Mouse (Mus musculus): ENCODE measurements around the gene Pfn1. TPM values are rescaled to one million over a fixed set of nuclear protein-coding genes. Genes with fewer than 3 reads are reported as not detected.

The Pfn1 gene
- polyA plus RNA-seq, 1 experiment from 2014 or later = 672 TPM

DNA sequence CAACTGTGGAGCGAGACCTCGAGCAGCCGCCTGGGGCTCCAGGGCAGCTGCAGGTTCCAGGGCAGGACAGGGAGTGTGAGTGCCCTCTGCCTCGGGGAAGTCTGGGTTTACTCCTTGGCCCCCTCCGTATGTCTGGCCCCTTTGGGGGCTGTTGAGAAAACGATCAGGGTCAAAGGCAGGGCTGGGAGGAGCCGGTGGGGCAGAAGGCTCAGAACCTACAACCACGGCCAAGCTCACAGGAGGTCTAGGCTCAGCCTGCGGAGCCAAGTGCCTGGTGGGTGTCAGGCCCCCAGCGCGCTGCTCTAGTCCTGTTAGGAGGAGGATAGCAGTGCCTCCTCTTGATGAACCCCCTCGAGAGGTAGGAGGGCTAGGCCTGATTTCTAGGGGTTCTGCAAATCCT lies 26.7 kb upstream of the Pfn1 start:
- no peak for DNase-seq
- H3K4me3 ChIP-seq (replicated peaks; ENCODE audit: low read depth, low read length) = no peak overlapping the region
- H3K4me1 ChIP-seq (ENCODE audit: control insufficient read depth, insufficient read depth, low read length) = peaks cover 10% of the 10 kb centered on the region; the same call in 1 of the 2 replicates
- no peak overlapping the region for H3K9ac ChIP-seq (replicated peaks; ENCODE audit: low read length)
- 0 out of 2 replicates have a peak, but pooled peaks have one; percentile 6 for ATAC-seq (ENCODE audit: low FRiP score, low TSS enrichment)
- H3K27ac ChIP-seq (replicated peaks; ENCODE audit: low read depth, low read length) = peak overlapping the region; percentile 42; the same call in 1 of the 2 replicates
- H3K4me2 ChIP-seq (ENCODE audit: low read length) = no peak overlapping the region
- H3K27me3 ChIP-seq (ENCODE audit: control insufficient read depth, insufficient read depth, low read length) = no peaks in the 10 kb centered on the region
- H3K9me3 ChIP-seq (ENCODE audit: control insufficient read depth, low read length) = no peaks in the 10 kb centered on the region
- peaks cover 57% of the 10 kb centered on the region for H3K36me3 ChIP-seq (ENCODE audit: control insufficient read depth, insufficient read depth, low read length)
- 70% methylated on average over 12 of the region's 12 CpGs for WGBS

DNA sequence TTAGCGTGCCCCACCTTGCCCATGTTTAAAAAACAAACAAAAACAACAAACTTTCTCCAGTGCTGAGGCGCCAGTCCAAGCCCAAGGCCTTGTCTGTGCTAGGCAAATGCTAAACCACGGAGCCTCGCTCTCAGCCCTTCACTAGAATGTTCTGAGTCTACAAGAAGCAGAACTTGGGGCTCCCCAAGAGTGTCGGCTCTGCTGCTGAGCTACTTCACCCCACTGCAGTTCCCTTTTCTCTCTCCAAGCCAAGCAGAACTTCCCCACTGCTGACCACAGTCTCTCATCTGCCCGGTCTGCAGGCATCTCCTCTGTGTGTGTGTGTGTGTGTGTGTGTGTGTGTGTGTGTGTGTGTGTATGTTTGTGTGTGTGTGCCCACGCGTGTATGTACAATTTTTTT lies 25.4 kb upstream of the Pfn1 start:
- H3K4me3 ChIP-seq (replicated peaks; ENCODE audit: low read depth, low read length) = no peak overlapping the region
- peaks cover 10% of the 10 kb centered on the region; the same call in 1 of the 2 replicates for H3K4me1 ChIP-seq (ENCODE audit: control insufficient read depth, insufficient read depth, low read length)
- no peaks in the 10 kb centered on the region for H3K9me3 ChIP-seq (ENCODE audit: control insufficient read depth, low read length)
- H3K27ac ChIP-seq (replicated peaks; ENCODE audit: low read depth, low read length) = no peak overlapping the region
- H3K27me3 ChIP-seq (ENCODE audit: control insufficient read depth, insufficient read depth, low read length) = no peaks in the 10 kb centered on the region
- ATAC-seq (ENCODE audit: low FRiP score, low TSS enrichment) (no peak), DNase-seq (no peak)
- WGBS = 92% methylated on average over 8 of the region's 8 CpGs
- H3K9ac ChIP-seq (replicated peaks; ENCODE audit: low read length) = no peak overlapping the region
- H3K36me3 ChIP-seq (ENCODE audit: control insufficient read depth, insufficient read depth, low read length) = peaks cover 69% of the 10 kb centered on the region
- no peak overlapping the region for H3K4me2 ChIP-seq (ENCODE audit: low read length)

DNA sequence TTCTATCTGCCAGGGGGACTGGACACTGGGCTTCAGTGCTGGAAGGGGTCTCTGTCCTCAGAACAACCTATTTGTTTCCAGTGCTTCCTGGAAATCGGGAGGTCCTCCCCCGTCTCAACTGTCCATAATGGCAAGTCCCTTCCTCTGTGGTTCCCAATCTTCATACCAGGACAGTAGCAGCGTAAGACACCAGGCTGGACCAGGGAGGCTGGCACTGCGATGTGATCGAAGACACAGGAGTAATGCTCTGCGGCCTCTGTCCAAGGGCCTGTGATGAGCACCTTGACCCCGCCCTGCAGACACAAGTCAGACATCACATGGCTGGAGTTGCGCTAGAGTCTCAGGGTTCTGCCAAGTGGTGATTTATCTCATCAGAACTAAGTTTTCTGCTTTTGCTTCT lies 24.9 kb upstream of the Pfn1 start:
- no peak overlapping the region for H3K4me2 ChIP-seq (ENCODE audit: low read length)
- no peak overlapping the region for H3K9ac ChIP-seq (replicated peaks; ENCODE audit: low read length)
- H3K4me3 ChIP-seq (replicated peaks; ENCODE audit: low read depth, low read length) = no peak overlapping the region
- no peak overlapping the region for H3K27ac ChIP-seq (replicated peaks; ENCODE audit: low read depth, low read length)
- no peaks in the 10 kb centered on the region for H3K27me3 ChIP-seq (ENCODE audit: control insufficient read depth, insufficient read depth, low read length)
- ATAC-seq (ENCODE audit: low FRiP score, low TSS enrichment) (no peak), DNase-seq (no peak)
- 96% methylated on average over 8 of the region's 8 CpGs for WGBS
- peaks cover 68% of the 10 kb centered on the region for H3K36me3 ChIP-seq (ENCODE audit: control insufficient read depth, insufficient read depth, low read length)
- no peaks in the 10 kb centered on the region for H3K9me3 ChIP-seq (ENCODE audit: control insufficient read depth, low read length)
- H3K4me1 ChIP-seq (ENCODE audit: control insufficient read depth, insufficient read depth, low read length) = peaks cover 10% of the 10 kb centered on the region; the same call in 1 of the 2 replicates

DNA sequence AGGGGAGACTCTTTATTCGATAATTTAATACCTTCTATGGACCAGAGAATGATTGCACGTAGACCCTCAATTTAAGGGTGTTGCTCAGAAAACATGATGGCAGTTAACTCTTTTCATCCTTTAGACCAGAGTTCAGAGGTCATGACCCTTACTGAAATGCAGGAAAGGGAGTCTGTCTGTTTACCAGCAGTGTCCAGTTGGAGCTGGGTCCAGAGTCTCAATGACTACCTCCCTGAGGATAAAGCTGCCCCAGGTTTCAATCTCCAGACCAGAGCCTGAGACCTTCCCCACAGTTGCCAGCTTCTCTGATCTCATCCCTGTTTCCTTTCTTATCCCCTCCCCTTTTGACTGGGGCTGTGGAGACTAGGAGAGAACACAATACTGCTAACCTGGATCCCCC lies 24.1 kb upstream of the Pfn1 start:
- DNase-seq (no peak), ATAC-seq (ENCODE audit: low FRiP score, low TSS enrichment) (no peak)
- H3K27me3 ChIP-seq (ENCODE audit: control insufficient read depth, insufficient read depth, low read length) = no peaks in the 10 kb centered on the region
- H3K9me3 ChIP-seq (ENCODE audit: control insufficient read depth, low read length) = no peaks in the 10 kb centered on the region
- no peak overlapping the region for H3K4me3 ChIP-seq (replicated peaks; ENCODE audit: low read depth, low read length)
- no peak overlapping the region for H3K9ac ChIP-seq (replicated peaks; ENCODE audit: low read length)
- H3K4me2 ChIP-seq (ENCODE audit: low read length) = no peak overlapping the region
- WGBS = 73% methylated on average over 2 of the region's 2 CpGs
- no peak overlapping the region for H3K27ac ChIP-seq (replicated peaks; ENCODE audit: low read depth, low read length)
- peaks cover 67% of the 10 kb centered on the region for H3K36me3 ChIP-seq (ENCODE audit: control insufficient read depth, insufficient read depth, low read length)
- peaks cover 10% of the 10 kb centered on the region; the same call in 1 of the 2 replicates for H3K4me1 ChIP-seq (ENCODE audit: control insufficient read depth, insufficient read depth, low read length)

DNA sequence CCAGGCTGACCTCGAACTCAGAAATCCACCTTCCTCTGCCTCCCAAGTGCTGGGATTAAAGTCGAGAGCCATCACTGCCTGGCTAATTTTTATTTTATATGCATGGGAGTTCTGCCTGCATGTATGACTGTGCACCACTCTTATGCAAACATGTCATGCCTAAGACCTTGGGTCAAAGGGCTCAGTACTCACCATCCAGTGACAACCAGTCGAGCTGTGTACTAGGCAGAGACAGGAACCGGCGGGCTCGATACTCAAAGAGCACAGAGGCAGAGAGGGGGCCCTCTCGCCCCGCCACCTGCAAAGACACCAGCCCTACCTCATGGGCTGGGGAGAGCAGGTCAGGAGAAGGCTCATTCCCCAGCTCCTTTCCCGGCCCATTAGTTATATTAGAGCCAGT lies 23.6 kb upstream of the Pfn1 start:
- Histone ChIP-seq H3K4me3 (replicated peaks; ENCODE audit: low read depth, low read length) (no peak overlapping the region), H3K27me3 (ENCODE audit: control insufficient read depth, insufficient read depth, low read length) (no peaks in the 10 kb centered on the region), H3K4me1 (ENCODE audit: control insufficient read depth, insufficient read depth, low read length) (peaks cover 10% of the 10 kb centered on the region; the same call in 1 of the 2 replicates), H3K27ac (replicated peaks; ENCODE audit: low read depth, low read length) (no peak overlapping the region), H3K36me3 (ENCODE audit: control insufficient read depth, insufficient read depth, low read length) (peaks cover 63% of the 10 kb centered on the region), H3K9ac (replicated peaks; ENCODE audit: low read length) (no peak overlapping the region), H3K4me2 (ENCODE audit: low read length) (no peak overlapping the region), H3K9me3 (ENCODE audit: control insufficient read depth, low read length) (no peaks in the 10 kb centered on the region)
- ATAC-seq (ENCODE audit: low FRiP score, low TSS enrichment) (no peak), DNase-seq (no peak)
- 82% methylated on average over 9 of the region's 9 CpGs for WGBS

DNA sequence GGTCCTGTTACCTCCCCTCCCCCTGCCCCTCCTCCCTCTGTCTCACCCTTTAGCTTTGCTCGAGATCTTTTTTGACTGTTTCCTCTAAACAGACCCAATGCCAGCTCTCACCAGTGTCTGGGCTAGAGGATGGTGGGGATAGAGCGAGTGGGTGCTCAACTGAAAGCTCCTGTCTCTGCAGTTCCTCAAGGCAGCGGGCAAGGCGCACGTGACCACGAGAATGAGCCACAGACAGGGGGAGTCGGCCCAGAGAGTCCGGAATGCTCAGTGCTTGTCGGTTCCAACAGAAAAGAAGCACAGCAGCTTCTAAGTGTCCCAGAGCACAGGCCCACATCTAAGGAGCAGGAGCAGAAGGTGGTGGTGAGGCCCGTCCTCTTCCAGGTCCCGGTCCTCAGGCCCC lies 20.1 kb upstream of the Pfn1 start:
- Histone ChIP-seq H3K36me3 (ENCODE audit: control insufficient read depth, insufficient read depth, low read length) (peaks cover 54% of the 10 kb centered on the region), H3K27me3 (ENCODE audit: control insufficient read depth, insufficient read depth, low read length) (no peaks in the 10 kb centered on the region), H3K4me3 (replicated peaks; ENCODE audit: low read depth, low read length) (no peak overlapping the region), H3K9ac (replicated peaks; ENCODE audit: low read length) (no peak overlapping the region), H3K27ac (replicated peaks; ENCODE audit: low read depth, low read length) (no peak overlapping the region), H3K9me3 (ENCODE audit: control insufficient read depth, low read length) (no peaks in the 10 kb centered on the region), H3K4me2 (ENCODE audit: low read length) (no peak overlapping the region), H3K4me1 (ENCODE audit: control insufficient read depth, insufficient read depth, low read length) (peaks cover 13% of the 10 kb centered on the region)
- ATAC-seq (ENCODE audit: low FRiP score, low TSS enrichment) (no peak), DNase-seq (no peak)
- 63% methylated on average over 11 of the region's 11 CpGs for WGBS

DNA sequence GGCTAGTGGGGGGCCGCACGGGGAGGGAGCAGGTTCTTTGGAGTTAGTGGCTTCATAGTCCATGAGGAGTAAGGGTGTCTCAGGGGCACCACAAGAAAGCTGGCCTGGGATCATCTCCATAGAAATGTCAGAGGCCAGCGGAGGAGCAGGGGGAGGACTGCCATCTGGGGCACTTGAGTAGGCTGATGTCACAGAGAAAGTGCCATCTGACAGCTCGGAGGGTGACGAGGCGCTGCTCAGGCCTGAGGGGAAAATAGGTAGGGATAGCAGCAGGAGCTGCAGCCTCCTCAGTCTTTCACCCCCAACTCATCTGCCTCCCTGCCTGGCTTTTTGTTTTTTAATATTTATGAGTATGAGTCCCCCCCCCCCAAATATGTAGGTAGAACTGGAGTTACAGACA lies 19.6 kb upstream of the Pfn1 start:
- Histone ChIP-seq H3K27ac (replicated peaks; ENCODE audit: low read depth, low read length) (no peak overlapping the region), H3K9ac (replicated peaks; ENCODE audit: low read length) (no peak overlapping the region), H3K27me3 (ENCODE audit: control insufficient read depth, insufficient read depth, low read length) (no peaks in the 10 kb centered on the region), H3K4me2 (ENCODE audit: low read length) (no peak overlapping the region), H3K4me3 (replicated peaks; ENCODE audit: low read depth, low read length) (no peak overlapping the region), H3K4me1 (ENCODE audit: control insufficient read depth, insufficient read depth, low read length) (peaks cover 13% of the 10 kb centered on the region), H3K9me3 (ENCODE audit: control insufficient read depth, low read length) (no peaks in the 10 kb centered on the region), H3K36me3 (ENCODE audit: control insufficient read depth, insufficient read depth, low read length) (peaks cover 49% of the 10 kb centered on the region)
- DNase-seq (no peak), ATAC-seq (ENCODE audit: low FRiP score, low TSS enrichment) (no peak)
- WGBS = 52% methylated on average over 6 of the region's 6 CpGs

DNA sequence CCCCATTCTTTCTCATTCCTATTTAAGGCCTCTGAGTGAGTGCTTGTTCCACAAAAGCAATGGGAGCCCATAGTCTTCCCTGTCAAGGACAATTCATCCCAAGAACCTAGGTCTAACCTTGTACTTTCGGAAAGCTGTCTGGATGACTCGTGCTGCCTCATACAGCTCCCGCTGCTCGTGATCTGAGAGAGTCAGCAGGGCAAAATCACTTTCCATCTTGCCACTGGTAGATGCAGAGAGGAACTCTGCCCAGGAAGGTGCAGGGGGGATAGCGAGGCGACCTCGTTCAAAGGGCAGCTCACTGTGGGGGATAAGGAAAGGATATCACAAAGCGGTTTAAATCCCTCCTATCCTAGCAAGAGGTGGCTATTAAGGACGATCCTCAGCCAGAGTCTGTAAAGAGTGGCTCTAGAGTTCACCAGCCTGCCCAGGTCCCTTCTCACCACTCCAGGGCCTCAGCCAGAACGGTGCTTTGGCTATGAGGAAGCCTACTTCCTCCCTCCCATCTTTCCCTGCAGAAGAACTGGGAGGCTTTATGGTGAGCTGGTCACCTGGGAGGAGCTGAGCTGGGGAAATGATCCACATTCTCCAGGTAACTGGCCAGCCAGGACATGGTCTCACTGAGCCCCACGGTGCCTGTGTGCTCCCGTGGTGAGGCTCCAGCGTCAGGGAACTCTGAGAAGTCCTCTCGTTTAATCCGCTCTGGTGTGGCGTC lies 17.0 kb upstream of the Pfn1 start:
- 84% methylated on average over 16 of the region's 16 CpGs for WGBS
- 0 out of 2 replicates have a peak overlapping the region, but pooled peaks have one; percentile 96 for H3K27ac ChIP-seq (replicated peaks; ENCODE audit: low read depth, low read length)
- H3K27me3 ChIP-seq (ENCODE audit: control insufficient read depth, insufficient read depth, low read length) = no peaks in the 10 kb centered on the region
- H3K9ac ChIP-seq (replicated peaks; ENCODE audit: low read length) = no peak overlapping the region
- peaks cover 19% of the 10 kb centered on the region for H3K4me1 ChIP-seq (ENCODE audit: control insufficient read depth, insufficient read depth, low read length)
- no peak for ATAC-seq (ENCODE audit: low FRiP score, low TSS enrichment)
- H3K36me3 ChIP-seq (ENCODE audit: control insufficient read depth, insufficient read depth, low read length) = peaks cover 35% of the 10 kb centered on the region
- DNase-seq = no peak
- peak overlapping the region; percentile 79; the same call in 1 of the 2 replicates for H3K4me2 ChIP-seq (ENCODE audit: low read length)
- H3K9me3 ChIP-seq (ENCODE audit: control insufficient read depth, low read length) = no peaks in the 10 kb centered on the region
- H3K4me3 ChIP-seq (replicated peaks; ENCODE audit: low read depth, low read length) = 0 out of 2 replicates have a peak overlapping the region, but pooled peaks have one; percentile 65

DNA sequence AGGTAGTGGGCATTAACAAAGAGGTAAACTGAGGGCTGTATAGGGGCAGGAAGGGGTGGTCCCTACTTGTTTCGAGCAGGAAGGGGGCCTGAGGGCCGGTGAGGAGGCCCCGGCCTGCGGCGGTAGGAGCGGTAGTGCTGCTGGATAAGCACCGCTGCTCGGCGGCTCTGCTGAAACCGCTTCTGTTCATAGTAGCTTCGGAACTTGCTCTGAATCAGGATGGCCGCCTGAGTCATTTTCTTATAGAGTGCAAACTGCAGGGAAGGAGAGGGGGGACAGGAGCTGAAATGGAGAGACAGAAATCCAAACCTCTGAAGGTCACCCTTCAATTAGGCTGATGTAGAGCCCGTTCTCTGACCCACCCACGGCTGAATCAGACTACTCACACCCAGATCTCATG lies 16.0 kb upstream of the Pfn1 start:
- Histone ChIP-seq H3K27ac (replicated peaks; ENCODE audit: low read depth, low read length) (peak overlapping the region; percentile 96), H3K4me1 (ENCODE audit: control insufficient read depth, insufficient read depth, low read length) (peaks cover 19% of the 10 kb centered on the region), H3K4me3 (replicated peaks; ENCODE audit: low read depth, low read length) (peak overlapping the region; percentile 65), H3K36me3 (ENCODE audit: control insufficient read depth, insufficient read depth, low read length) (peaks cover 32% of the 10 kb centered on the region), H3K4me2 (ENCODE audit: low read length) (peak overlapping the region; percentile 79), H3K9ac (replicated peaks; ENCODE audit: low read length) (peak overlapping the region; percentile 72), H3K27me3 (ENCODE audit: control insufficient read depth, insufficient read depth, low read length) (no peaks in the 10 kb centered on the region), H3K9me3 (ENCODE audit: control insufficient read depth, low read length) (no peaks in the 10 kb centered on the region)
- 29% methylated on average over 14 of the region's 14 CpGs for WGBS
- no peak for ATAC-seq (ENCODE audit: low FRiP score, low TSS enrichment)
- peak; percentile 45 for DNase-seq

Data from midbrain, embryonic 14.5 days (tissue).